21 mouse cellular contexts compared by ENCODE assay signal in the genomic region with DNA sequence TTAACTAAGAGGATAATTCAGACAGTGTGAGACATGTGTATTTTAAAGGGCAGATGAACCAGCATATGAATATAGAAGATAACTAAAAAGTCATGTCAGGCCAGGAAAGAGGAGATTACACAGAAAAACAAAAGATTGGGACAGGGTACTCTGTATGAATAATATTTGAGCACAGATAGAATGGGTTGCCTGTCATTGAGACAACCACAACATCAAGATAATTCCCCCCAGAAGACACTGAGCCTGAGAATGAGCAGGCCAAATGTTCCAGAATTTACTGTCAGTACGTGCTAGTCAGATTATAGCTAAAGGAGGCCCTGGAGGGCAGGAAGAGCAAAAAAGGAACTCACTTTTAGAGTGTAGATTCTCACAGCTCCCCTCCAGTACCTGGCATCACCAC. TPM values are rescaled to one million over a fixed set of nuclear protein-coding genes. Genes with fewer than 3 reads are reported as not detected.
A peak's percentile ranks its signal among the peaks of the same experiment; 100 is the strongest.
DNase-seq lines count a peak whose midpoint lies in the region; ATAC-seq and TF ChIP-seq lines count a peak whose summit lies in the region.
"Had no signal": no experiment of that assay in that cellular context is flagged by ENCODE, and none has a peak within 500 bp of the region (broad histone marks: within the 10 kb centered on the region; RNA-seq: fewer than 3 reads in every experiment).

No protein-coding gene starts in this region.

- no peak overlapping the region for H3K9ac ChIP-seq in liver, embryonic 12.5 days
- H3K9ac ChIP-seq in lung, postnatal 0 days (replicated peaks; ENCODE audit: low read depth): no peak overlapping the region
- H3K9ac ChIP-seq: forebrain, embryonic 13.5 days; forebrain, postnatal 0 days; heart, embryonic 13.5 days; hindbrain, embryonic 13.5 days had no signal

- TF ChIP-seq EP300 in lung, postnatal 0 days (IDR thresholded peaks at IDR 0.05): no peak

- no peak overlapping the region for H3K4me3 ChIP-seq in liver, embryonic 12.5 days
- no peak overlapping the region for H3K4me3 ChIP-seq in lung, postnatal 0 days (ENCODE audit: low read depth, low read length)
- H3K4me3 ChIP-seq: embryonic facial prominence, embryonic 10.5 days; forebrain, embryonic 13.5 days; gastrocnemius, adult 2 months; heart, embryonic 13.5 days; hindbrain, embryonic 13.5 days had no signal

- peak; percentile 44; the same call in 1 of the 2 replicates for ATAC-seq in liver, embryonic 12.5 days
- ATAC-seq in hematopoietic stem cell, adult 5-6 weeks (replicated peaks in 1 of 2; ENCODE audit: insufficient read depth in 1 of 2, low FRiP score in 2 of 2, low TSS enrichment in 1 of 2, low read depth in 1 of 2, poor library complexity in 2 of 2, severe bottlenecking in 2 of 2): peak; percentile 23 to 35; a peak in 2 of 4 replicates
- ATAC-seq in megakaryocyte, adult 5-6 weeks (ENCODE audit: poor library complexity, severe bottlenecking): peak; percentile 25; the same call in 1 of the 2 replicates
- no peak for ATAC-seq in lung, postnatal 0 days
- ATAC-seq: forebrain, embryonic 13.5 days; forebrain, postnatal 0 days; hindbrain, postnatal 0 days had no signal

- H3K4me2 ChIP-seq in liver, embryonic 12.5 days: no peak overlapping the region
- no peak overlapping the region for H3K4me2 ChIP-seq in lung, postnatal 0 days (replicated peaks; ENCODE audit: low read depth, low read length)
- H3K4me2 ChIP-seq: forebrain, embryonic 13.5 days; heart, embryonic 13.5 days; hindbrain, embryonic 13.5 days had no signal

- H3K27ac ChIP-seq in liver, embryonic 12.5 days: no peak overlapping the region
- no peak overlapping the region for H3K27ac ChIP-seq in lung, postnatal 0 days (ENCODE audit: low read length)
- H3K27ac ChIP-seq: embryonic facial prominence, embryonic 10.5 days; forebrain, embryonic 13.5 days; gastrocnemius, adult 2 months; heart, embryonic 13.5 days; hindbrain, embryonic 13.5 days; hindbrain, postnatal 0 days had no signal

- no peak for TF ChIP-seq CTCF in lung, postnatal 0 days (IDR thresholded peaks at IDR 0.05)

- 3% methylated on average over 1 of the region's 1 CpGs for WGBS in liver, embryonic 12.5 days (ENCODE audit: insufficient replicate concordance)
- WGBS in lung, postnatal 0 days: 48% methylated on average over 1 of the region's 1 CpGs

- no peaks in the 10 kb centered on the region for H3K36me3 ChIP-seq in liver, embryonic 12.5 days
- H3K36me3 ChIP-seq in lung, postnatal 0 days (ENCODE audit: insufficient read depth, low read length): no peaks in the 10 kb centered on the region
- H3K36me3 ChIP-seq: embryonic facial prominence, embryonic 10.5 days; heart, embryonic 13.5 days; hindbrain, embryonic 13.5 days had no signal

- H3K4me1 ChIP-seq in liver, embryonic 12.5 days: 0 out of 2 replicates have a peak, but pooled peaks cover 9% of the 10 kb centered on the region
- no peaks in the 10 kb centered on the region for H3K4me1 ChIP-seq in lung, postnatal 0 days (ENCODE audit: insufficient read depth, low read depth, low read length)

- H3K27me3 ChIP-seq in liver, embryonic 12.5 days (replicated peaks): peaks cover 22% of the 10 kb centered on the region
- no peaks in the 10 kb centered on the region for H3K27me3 ChIP-seq in lung, postnatal 0 days (replicated peaks; ENCODE audit: insufficient read depth, low read length)

- no peaks in the 10 kb centered on the region for H3K9me3 ChIP-seq in liver, embryonic 12.5 days (replicated peaks)
- H3K9me3 ChIP-seq in lung, postnatal 0 days (ENCODE audit: low read length): no peaks in the 10 kb centered on the region
- H3K9me3 ChIP-seq: embryonic facial prominence, embryonic 10.5 days; forebrain, embryonic 13.5 days; heart, embryonic 13.5 days; hindbrain, embryonic 13.5 days had no signal

- no peak for DNase-seq in liver
- no peak for DNase-seq in lung, postnatal 0 days (ENCODE audit: low spot score)
- no peak for DNase-seq in spleen, postnatal 10 days (ENCODE audit: low spot score in 2 of 2)
- DNase-seq in layer of hippocampus, postnatal 25 days (ENCODE audit: extremely low spot score in 1 of 2, low spot score in 1 of 2): no peak
- DNase-seq: adrenal gland, postnatal 14 days; cerebellum, adult 11-12 months; cerebellum, adult 9-10 months; cerebellum, postnatal 36 days; forebrain, postnatal 0 days; gastrocnemius, adult 2 months; gastrocnemius, postnatal 25 days; heart, adult 11 months; heart, postnatal 4 days had no signal

RNA-seq across cellular contexts. Expression of gene Cd34, which starts 3.3 kb away (rescaled TPM):
- 26.6 and 28.3 TPM in 2 replicates for polyA plus RNA-seq in liver, embryonic 12.5 days (2016; fragmentation: Nextera tagmentation; extraction: Ambion mirVana)
- 809 and 896 TPM in 2 replicates for total RNA-seq in hematopoietic stem cell, adult 5-6 weeks (2017)
- 11.7 and 15.8 TPM in 2 replicates for total RNA-seq in megakaryocyte, adult 5-6 weeks (2015)
- 21.0 and 21.2 TPM in 2 replicates for total RNA-seq in megakaryocyte, adult 5-6 weeks (2017)
- polyA plus RNA-seq in lung, postnatal 0 days (2015; fragmentation: Nextera tagmentation; extraction: Ambion mirVana): 189 and 199 TPM in 2 replicates
- total RNA-seq in layer of hippocampus, postnatal 25 days (2021): 10 to 100 TPM; 29.8 to 35.4 TPM

Comparison
In these comparisons a context has a peak if more than half of its experiments do, and no peak if none do; other contexts are left out.
1. RNA of gene Cd34, which starts 3.3 kb away (total RNA-seq): 809 to 896 TPM in hematopoietic stem cell, adult 5-6 weeks; 29.8 to 35.4 TPM in layer of hippocampus, postnatal 25 days and 11.7 to 21.2 TPM in megakaryocyte, adult 5-6 weeks; every median in the first group is over 10 times any median in the second.